Comparison of ENCODE assay signal across 9 mouse cellular contexts in genomic region chr2:112481564-112481963, GRCm38 (mm10). TPM values are rescaled to one million over a fixed set of nuclear protein-coding genes. Genes with fewer than 3 reads are reported as not detected.
DNase-seq lines count a peak whose midpoint lies in the region; ATAC-seq and TF ChIP-seq lines count a peak whose summit lies in the region.
"Had no signal": no experiment of that assay in that cellular context is flagged by ENCODE, and none has a peak within 500 bp of the region (broad histone marks: within the 10 kb centered on the region; RNA-seq: fewer than 3 reads in every experiment).

No protein-coding gene starts in this region.

- no peaks in the 10 kb centered on the region for H3K9me3 ChIP-seq in MEL (replicated peaks; ENCODE audit: insufficient read depth, low read length)
- no peaks in the 10 kb centered on the region for H3K9me3 ChIP-seq in forebrain, embryonic 10.5 days
- no peaks in the 10 kb centered on the region for H3K9me3 ChIP-seq in midbrain, postnatal 0 days (ENCODE audit: low read length)
- H3K9me3 ChIP-seq: stomach, embryonic 15.5 days had no signal

- H3K79me2 ChIP-seq in MEL (ENCODE audit: control insufficient read depth, insufficient read depth, low read length, poor library complexity), result no peaks in the 10 kb centered on the region

- no peak for TF ChIP-seq EP300 in MEL (IDR thresholded peaks at IDR 0.05; ENCODE audit: low read depth in 1 of 2, low read length in 2 of 2)

- H3K36me3 ChIP-seq in MEL (ENCODE audit: control insufficient read depth in 1 of 2, insufficient read depth in 2 of 2, low read length in 2 of 2), result no peaks in the 10 kb centered on the region
- H3K36me3 ChIP-seq in forebrain, embryonic 10.5 days (replicated peaks), result no peaks in the 10 kb centered on the region
- no peaks in the 10 kb centered on the region for H3K36me3 ChIP-seq in midbrain, postnatal 0 days (ENCODE audit: insufficient read depth, low read length)
- H3K36me3 ChIP-seq: stomach, embryonic 15.5 days had no signal

- no peak overlapping the region for H3K27ac ChIP-seq in MEL (ENCODE audit: control insufficient read depth, low read depth, low read length)
- H3K27ac ChIP-seq in forebrain, embryonic 10.5 days, result no peak overlapping the region
- H3K27ac ChIP-seq in midbrain, postnatal 0 days (ENCODE audit: low read depth, low read length), result no peak overlapping the region
- H3K27ac ChIP-seq: stomach, embryonic 15.5 days had no signal

- TF ChIP-seq RAD21 in MEL (IDR thresholded peaks at IDR 0.05; ENCODE audit: low read depth, low read length), result peak; percentile 89

- peak; percentile 33 to 85 (median 44); a peak in 5 of 6 replicates for TF ChIP-seq CTCF in MEL (IDR thresholded peaks at IDR 0.05 in 2 of 3, conservative IDR thresholded peaks at IDR 0.05 in 1 of 3; ENCODE audit: control insufficient read depth in 1 of 3, insufficient read depth in 1 of 3, low read depth in 2 of 3, low read length in 3 of 3, poor library complexity in 1 of 3, severe bottlenecking in 1 of 3)
- peak; percentile 81 for TF ChIP-seq CTCF in midbrain, postnatal 0 days (IDR thresholded peaks at IDR 0.05)

- TF ChIP-seq POLR2A in MEL (IDR thresholded peaks at IDR 0.05; ENCODE audit: control insufficient read depth in 1 of 2, insufficient read depth in 1 of 2, low read depth in 1 of 2, low read length in 2 of 2, poor library complexity in 1 of 2), result no peak

- no peak overlapping the region for H3K4me2 ChIP-seq in midbrain, postnatal 0 days (ENCODE audit: low read depth, low read length, poor library complexity, severe bottlenecking)
- H3K4me2 ChIP-seq: stomach, embryonic 15.5 days had no signal

- peak; percentile 53 to 67 for DNase-seq in cerebellum, postnatal 14 days
- DNase-seq in cerebellum, adult 11-12 months, result no peak
- peak; percentile 78 for DNase-seq in MEL (ENCODE audit: low read depth, low spot score)
- peak; percentile 35 for DNase-seq in forebrain, embryonic 10.5 days (ENCODE audit: extremely low spot score, low spot score)
- DNase-seq in kidney, postnatal 36 days, result peak; percentile 15 to 44
- peak; percentile 75 for DNase-seq in midbrain, postnatal 0 days (ENCODE audit: low spot score)
- DNase-seq in left cerebral cortex, adult 9 months (ENCODE audit: low spot score in 2 of 2), result no peak
- no peak for DNase-seq in right cerebral cortex, postnatal 4 days

- no peak overlapping the region for H3K4me3 ChIP-seq in MEL (ENCODE audit: control insufficient read depth in 1 of 2, insufficient read depth in 1 of 2, low read depth in 2 of 2, low read length in 2 of 2)
- no peak overlapping the region for H3K4me3 ChIP-seq in forebrain, embryonic 10.5 days
- H3K4me3 ChIP-seq in midbrain, postnatal 0 days (ENCODE audit: low read depth, low read length), result no peak overlapping the region
- H3K4me3 ChIP-seq: stomach, embryonic 15.5 days had no signal

- ATAC-seq in midbrain, postnatal 0 days (ENCODE audit: low FRiP score), result peak; percentile 73

- no peaks in the 10 kb centered on the region for H3K4me1 ChIP-seq in MEL (ENCODE audit: control insufficient read depth in 1 of 2, insufficient read depth in 2 of 2, low read length in 2 of 2)
- no peaks in the 10 kb centered on the region for H3K4me1 ChIP-seq in forebrain, embryonic 10.5 days
- H3K4me1 ChIP-seq in midbrain, postnatal 0 days (ENCODE audit: insufficient read depth, low read length), result no peaks in the 10 kb centered on the region
- H3K4me1 ChIP-seq: stomach, embryonic 15.5 days had no signal

- no peak overlapping the region for H3K9ac ChIP-seq in MEL (ENCODE audit: control insufficient read depth, low read depth, low read length, poor library complexity, severe bottlenecking)
- no peak overlapping the region for H3K9ac ChIP-seq in midbrain, postnatal 0 days (replicated peaks; ENCODE audit: low read length, poor library complexity, severe bottlenecking)
- H3K9ac ChIP-seq: stomach, embryonic 15.5 days had no signal

- WGBS in forebrain, embryonic 10.5 days, result 3% methylated on average over 2 of the region's 2 CpGs
- WGBS in midbrain, postnatal 0 days, result 0% methylated on average over 2 of the region's 2 CpGs

- H3K27me3 ChIP-seq in MEL (ENCODE audit: control insufficient read depth in 1 of 2, insufficient read depth in 2 of 2, low read length in 2 of 2), result peaks cover 1 to 5% of the 10 kb centered on the region in 2 experiments; a peak in 2 of 4 replicates
- no peaks in the 10 kb centered on the region for H3K27me3 ChIP-seq in forebrain, embryonic 10.5 days (ENCODE audit: poor library complexity, severe bottlenecking)
- no peaks in the 10 kb centered on the region for H3K27me3 ChIP-seq in midbrain, postnatal 0 days (ENCODE audit: insufficient read depth, low read length)
- H3K27me3 ChIP-seq: stomach, embryonic 15.5 days had no signal

TF ChIP-seq in MEL, 35 proteins besides CTCF, POLR2A, EP300 and RAD21:
- peak; percentile 95 for TF ChIP-seq ZC3H11A (IDR thresholded peaks at IDR 0.05; ENCODE audit: low read depth, low read length)
- TF ChIP-seq MXI1 (IDR thresholded peaks at IDR 0.05; ENCODE audit: low read depth, low read length), result no peak
- TF ChIP-seq SMC3 (IDR thresholded peaks at IDR 0.05; ENCODE audit: low read depth, low read length), result peak; percentile 90
- TF ChIP-seq SIN3A (IDR thresholded peaks at IDR 0.05; ENCODE audit: low read length), result peak; percentile 58
- peak; percentile 75 for TF ChIP-seq ZNF384 (IDR thresholded peaks at IDR 0.05; ENCODE audit: low read depth, low read length)
- TF ChIP-seq BHLHE40 (IDR thresholded peaks at IDR 0.05; ENCODE audit: borderline replicate concordance, low read depth, low read length), result 0 out of 2 replicates have a peak, but pooled peaks have one; percentile 16
- peak; percentile 98 for TF ChIP-seq MAZ (IDR thresholded peaks at IDR 0.05; ENCODE audit: low read depth, low read length)
- TF ChIP-seq NRF1 (IDR thresholded peaks at IDR 0.05; ENCODE audit: insufficient read depth, low read depth, low read length, poor library complexity, severe bottlenecking), result no peak
- TF ChIP-seq ZMIZ1 (IDR thresholded peaks at IDR 0.05; ENCODE audit: low read depth, low read length), result no peak

RNA-seq across cellular contexts. Expression of gene Chrm5, which starts 1.0 kb away (rescaled TPM):
- total RNA-seq in MEL (2012; rRNA removed), result not detected in 2 replicates
- polyA plus RNA-seq in MEL (2012; ENCODE audit: insufficient read depth in 1 of 2, insufficient read length in 2 of 2, low read depth in 1 of 2, low replicate concordance in 2 of 2, missing spikeins in 1 of 2), result not detected
- polyA plus RNA-seq in forebrain, embryonic 10.5 days (2016; fragmentation: Nextera tagmentation; extraction: Ambion mirVana), result 0.09 TPM in 1 of 2 replicates, not detected in the other
- total RNA-seq in midbrain, postnatal 0 days (2014; rRNA removed), result 7.6 and 7.7 TPM in 2 replicates
- 2.7 and 3.1 TPM in 2 replicates for polyA plus RNA-seq in midbrain, postnatal 0 days (2015; fragmentation: Nextera tagmentation; extraction: Ambion mirVana)
- polyA plus RNA-seq: stomach, embryonic 15.5 days had no signal

RNA-seq across cellular contexts. Expression of gene Aven, which starts 11.2 kb away (rescaled TPM):
- 29.2 and 33.4 TPM in 2 replicates for total RNA-seq in MEL (2012; rRNA removed)
- polyA plus RNA-seq in MEL (2012; ENCODE audit: insufficient read depth in 1 of 2, insufficient read length in 2 of 2, low read depth in 1 of 2, low replicate concordance in 2 of 2, missing spikeins in 1 of 2), result 10 to 100 TPM; 50.3 to 72.8 TPM
- 6.2 and 6.7 TPM in 2 replicates for polyA plus RNA-seq in forebrain, embryonic 10.5 days (2016; fragmentation: Nextera tagmentation; extraction: Ambion mirVana)
- total RNA-seq in midbrain, postnatal 0 days (2014; rRNA removed), result 6.7 and 8.9 TPM in 2 replicates
- 2.8 and 3.5 TPM in 2 replicates for polyA plus RNA-seq in midbrain, postnatal 0 days (2015; fragmentation: Nextera tagmentation; extraction: Ambion mirVana)

RNA-seq across cellular contexts. Expression of gene Emc7, which starts 26.8 kb away (rescaled TPM):
- 23.1 and 25.7 TPM in 2 replicates for total RNA-seq in MEL (2012; rRNA removed)
- polyA plus RNA-seq in MEL (2012; ENCODE audit: insufficient read depth in 1 of 2, insufficient read length in 2 of 2, low read depth in 1 of 2, low replicate concordance in 2 of 2, missing spikeins in 1 of 2), result 10 to 100 TPM in 1 of 2 experiments, not detected in 1; 17.7 TPM
- 10.7 and 11.7 TPM in 2 replicates for polyA plus RNA-seq in forebrain, embryonic 10.5 days (2016; fragmentation: Nextera tagmentation; extraction: Ambion mirVana)
- 16.8 and 19.5 TPM in 2 replicates for total RNA-seq in midbrain, postnatal 0 days (2014; rRNA removed)
- 33.1 and 33.5 TPM in 2 replicates for polyA plus RNA-seq in midbrain, postnatal 0 days (2015; fragmentation: Nextera tagmentation; extraction: Ambion mirVana)

Comparison
In these comparisons a context has a peak if more than half of its experiments do, and no peak if none do; other contexts are left out.
1. DNase-seq: peak in cerebellum, postnatal 14 days (2 of 2), MEL (single experiment), forebrain, embryonic 10.5 days (single experiment), kidney, postnatal 36 days (2 of 2) and midbrain, postnatal 0 days (single experiment); none in cerebellum, adult 11-12 months (single experiment), left cerebral cortex, adult 9 months (0 of 2) and right cerebral cortex, postnatal 4 days (single experiment).